Mouse (Mus musculus) C2C12 (cell line): ENCODE measurements around the gene Abca8b. TPM values are rescaled to one million over a fixed set of nuclear protein-coding genes. Genes with fewer than 3 reads are reported as not detected.
A peak's percentile ranks its signal among the peaks of the same experiment; 100 is the strongest.

Experiments
- H3K27me3 ChIP-seq: one replicate; pipeline ENCODE4 v1.6.1; 2011; ENCODE audit not compliant: control insufficient read depth, insufficient read depth, insufficient read length
- H3K36me3 ChIP-seq: one replicate; pipeline ENCODE4 v1.6.1; 2011; ENCODE audit not compliant: control insufficient read depth, insufficient read depth
- H3K4me3 ChIP-seq: one replicate; pipeline ENCODE4 v1.5.1; 2011; ENCODE audit warnings: mild to moderate bottlenecking, control low read depth; ENCODE audit not compliant: poor library complexity, insufficient read depth, severe bottlenecking
- H3K79me2 ChIP-seq: one replicate; pipeline ENCODE4 v1.6.1; 2011; ENCODE audit not compliant: control insufficient read depth, insufficient read depth
- H3K79me3 ChIP-seq: one replicate; pipeline ENCODE4 v1.6.1; 2011; ENCODE audit warnings: low read depth, control low read depth
- H3ac ChIP-seq: one replicate; pipeline ENCODE3; 2011; ENCODE audit warnings: low read depth; ENCODE audit not compliant: control insufficient read depth, insufficient read length
- CEBPB ChIP-seq: IDR thresholded peaks from one replicate; pipeline ENCODE4 v1.6.1; 2011; ENCODE audit warnings: low read depth, mild to moderate bottlenecking, control low read depth, moderate library complexity
- CTCF ChIP-seq: IDR thresholded peaks from one replicate; pipeline ENCODE4 v1.5.1; 2011; ENCODE audit not compliant: control insufficient read depth, insufficient read depth, insufficient read length
- FOSL1 ChIP-seq: IDR thresholded peaks from one replicate; pipeline ENCODE4 v1.8.0; 2011; ENCODE audit warnings: mild to moderate bottlenecking, low read length; ENCODE audit not compliant: poor library complexity, insufficient read depth, severe bottlenecking
- MAX ChIP-seq: IDR thresholded peaks from one replicate; pipeline ENCODE4 v1.6.1; 2011; ENCODE audit warnings: mild to moderate bottlenecking, control low read depth
- MYOD1 ChIP-seq: IDR thresholded peaks from one replicate; pipeline ENCODE4 v1.6.1; 2011; ENCODE audit warnings: low read depth; ENCODE audit not compliant: control insufficient read depth, insufficient read length
- MYOG ChIP-seq: IDR thresholded peaks from one replicate; pipeline ENCODE4 v1.6.1; 2011; ENCODE audit not compliant: control insufficient read depth, insufficient read length; ENCODE audit errors: extremely low read depth
- USF1 ChIP-seq: IDR thresholded peaks from one replicate; pipeline ENCODE4 v1.6.1; 2011; ENCODE audit warnings: low read depth, mild to moderate bottlenecking, control low read depth, moderate library complexity
- long read RNA-seq, 2 experiments: library from polyadenylated mRNA; unstranded; transcript quantifications; one replicate each; pipeline ENCODE4 v2.0.0; 2019 to 2020
- polyA plus RNA-seq: library from polyadenylated mRNA; unstranded; fragments of >200 nt; fragmentation: generic; extraction: Trizol; gene quantifications from one replicate; pipeline ENCODE4 v1.2.1, GENCODE M21; 2012; ENCODE audit warnings: missing spikeins

The Abca8b gene
- polyA plus RNA-seq: 0.09 TPM
- long read RNA-seq, experiment 1: 0 reads
- long read RNA-seq, experiment 2: 0 reads

- Histone ChIP-seq H3K36me3 (no peaks in the 10 kb centered on the region), H3K27me3 (no peaks in the 10 kb centered on the region), H3K79me2 (no peaks in the 10 kb centered on the region), H3K4me3 (peak within 1 kb of the TSS; percentile 23), H3ac (no peak within 1 kb of the TSS), H3K79me3 (no peaks in the 10 kb centered on the region)
- TF ChIP-seq FOSL1: no peak
- TF ChIP-seq MYOD1: no peak
- TF ChIP-seq CEBPB: peak; percentile 37
- peak; percentile 99 for TF ChIP-seq USF1
- no peak for TF ChIP-seq MYOG
- peak; percentile 68 for TF ChIP-seq MAX
- no peak for TF ChIP-seq CTCF
Measured at GRCm38 (mm10) chr11:109995624-109996023, at the start of gene Abca8b. Gene Abca8b (minus strand): TSS chr11:109995845.

- Histone ChIP-seq H3K36me3 (no peaks in the 10 kb centered on the region), H3ac (no peak overlapping the region), H3K4me3 (no peak overlapping the region), H3K79me3 (no peaks in the 10 kb centered on the region), H3K27me3 (no peaks in the 10 kb centered on the region), H3K79me2 (no peaks in the 10 kb centered on the region)
- no peak for TF ChIP-seq USF1
- TF ChIP-seq CEBPB: peak; percentile 55
- no peak for TF ChIP-seq FOSL1
- no peak for TF ChIP-seq MAX
- no peak for TF ChIP-seq MYOG
- no peak for TF ChIP-seq MYOD1
- TF ChIP-seq CTCF: no peak
Measured at GRCm38 (mm10) chr11:110037795-110038194, 42.1 kb upstream of the Abca8b start.

GRCm38 (mm10) chr11:110028913-110029695 lies 33.5 kb upstream of the Abca8b start:
- peak overlapping the region; percentile 20 for H3ac ChIP-seq
- H3K4me3 ChIP-seq: no peak overlapping the region
- no peaks in the 10 kb centered on the region for H3K79me2 ChIP-seq
- no peaks in the 10 kb centered on the region for H3K79me3 ChIP-seq
- no peaks in the 10 kb centered on the region for H3K27me3 ChIP-seq
- peak; percentile 42 for TF ChIP-seq FOSL1
- TF ChIP-seq CEBPB: no peak
- peak; percentile 61 for TF ChIP-seq USF1
- TF ChIP-seq MYOD1: peak; percentile 53
- peak; percentile 48 for TF ChIP-seq MAX
- no peaks in the 10 kb centered on the region for H3K36me3 ChIP-seq

- no peaks in the 10 kb centered on the region for H3K27me3 ChIP-seq
- H3K79me3 ChIP-seq: no peaks in the 10 kb centered on the region
- H3K4me3 ChIP-seq: no peak overlapping the region
- TF ChIP-seq MYOD1 (no peak), MYOG (no peak), CTCF (no peak), CEBPB (no peak), USF1 (no peak), MAX (no peak), FOSL1 (no peak)
- H3K36me3 ChIP-seq: no peaks in the 10 kb centered on the region
- no peaks in the 10 kb centered on the region for H3K79me2 ChIP-seq
- H3ac ChIP-seq: no peak overlapping the region
Measured at GRCm38 (mm10) chr11:110010836-110011546, 15.3 kb upstream of the Abca8b start.

DNA sequence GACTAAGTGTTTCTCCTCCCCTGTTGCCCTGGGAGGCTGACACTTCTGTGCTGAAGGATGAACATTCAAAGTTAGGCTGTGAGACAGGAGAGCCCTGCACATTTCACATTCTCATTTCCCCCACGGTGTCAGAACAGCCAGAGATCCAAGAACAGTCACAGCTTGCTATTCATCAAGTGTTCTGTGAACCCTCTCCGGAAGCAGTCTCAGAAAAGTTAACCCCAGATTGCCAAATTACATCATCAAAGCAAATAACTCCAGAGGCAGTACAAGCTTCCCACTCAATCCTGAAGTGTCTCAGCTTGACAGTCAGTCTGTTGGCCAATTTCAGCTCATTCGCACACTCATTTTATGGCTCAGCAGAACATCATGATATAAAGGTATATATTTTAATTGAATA lies 632 bp downstream of the Abca8b start:
- no peak overlapping the region for H3ac ChIP-seq
- no peak for TF ChIP-seq FOSL1
- TF ChIP-seq MYOG: no peak
- peak; percentile 35 for TF ChIP-seq CEBPB
- no peak for TF ChIP-seq USF1
- no peak for TF ChIP-seq MAX
- no peak overlapping the region for H3K4me3 ChIP-seq

More for the DNA sequence above, 632 bp downstream of the Abca8b start:
- no peaks in the 10 kb centered on the region for H3K79me2 ChIP-seq
- no peaks in the 10 kb centered on the region for H3K27me3 ChIP-seq
- H3K79me3 ChIP-seq: no peaks in the 10 kb centered on the region
- H3K36me3 ChIP-seq: no peaks in the 10 kb centered on the region
